Mouse (Mus musculus): ENCODE data around the gene Gm12569. TPM values are rescaled to one million over a fixed set of nuclear protein-coding genes. Genes with fewer than 3 reads are reported as not detected.

The Gm12569 gene
- polyA plus RNA-seq, 1 experiment from 2014 or later = not detected

DNA sequence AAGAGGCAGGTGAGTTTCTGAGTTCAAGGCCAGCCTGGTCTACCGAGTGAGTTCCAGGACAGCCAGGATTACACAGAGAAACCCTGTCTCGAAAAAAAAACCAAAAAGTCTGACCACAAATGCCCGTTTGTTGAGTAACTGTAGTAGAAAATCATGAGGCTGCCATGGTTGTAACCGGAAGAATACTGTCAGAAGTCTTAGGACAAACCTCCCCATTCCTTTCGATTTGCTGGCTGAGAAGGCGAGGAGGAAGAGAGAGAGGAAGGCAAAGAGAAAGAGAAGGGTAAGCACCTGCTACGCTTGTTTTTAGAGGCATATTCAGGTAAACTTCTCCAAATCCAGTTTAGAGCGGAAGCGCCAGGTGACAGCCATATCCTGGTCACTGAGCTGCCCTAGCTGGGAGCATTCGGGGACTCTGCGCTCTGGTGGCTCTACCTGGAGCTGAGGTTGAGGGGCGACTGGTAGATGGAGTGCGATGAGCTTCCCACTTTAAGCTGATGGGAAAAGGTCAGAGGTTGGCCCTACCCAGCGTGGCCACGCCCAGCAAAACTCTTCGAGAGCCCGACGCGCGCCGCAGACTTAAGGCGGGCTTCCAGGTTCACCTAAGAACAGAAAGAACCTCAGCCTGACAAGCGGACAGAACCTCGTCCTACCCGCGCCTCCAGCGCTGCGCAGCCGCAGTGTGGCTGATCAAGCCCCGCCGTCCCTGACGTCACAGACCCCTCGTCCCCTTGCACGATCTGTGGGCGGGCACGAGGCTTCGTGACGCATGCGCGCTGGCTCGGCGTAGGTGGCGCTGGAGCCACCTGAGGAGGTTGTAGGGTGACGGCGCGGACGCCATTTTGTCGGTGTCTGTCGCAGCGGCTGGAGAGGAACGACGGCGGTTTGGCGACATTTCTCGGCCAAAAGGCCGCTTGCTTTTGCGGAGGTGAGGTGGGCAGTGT is 42.3 kb downstream of the Gm12569 start, which contains the start of gene BC049762:
BC049762 (minus strand) TSS at position 705 of the 944 bp plus-strand sequence.
- H3K4me3 ChIP-seq (replicated peaks) = peak within 1 kb of the TSS; percentile 79
- peak within 1 kb of the TSS; percentile 95 for H3K4me2 ChIP-seq
- 4% methylated on average over 57 of the region's 57 CpGs for WGBS (ENCODE audit: insufficient replicate concordance)
- H3K36me3 ChIP-seq (replicated peaks) = peaks cover 14% of the 10 kb centered on the region
- H3K27ac ChIP-seq (replicated peaks) = peak within 1 kb of the TSS; percentile 94
- peaks cover 10% of the 10 kb centered on the region for H3K27me3 ChIP-seq
- peaks cover 42% of the 10 kb centered on the region for H3K4me1 ChIP-seq (replicated peaks)
- H3K9ac ChIP-seq = peak within 1 kb of the TSS; percentile 99
- H3K9me3 ChIP-seq (replicated peaks) = no peaks in the 10 kb centered on the region
- peak; percentile 96 for ATAC-seq (ENCODE audit: insufficient read depth)

DNA sequence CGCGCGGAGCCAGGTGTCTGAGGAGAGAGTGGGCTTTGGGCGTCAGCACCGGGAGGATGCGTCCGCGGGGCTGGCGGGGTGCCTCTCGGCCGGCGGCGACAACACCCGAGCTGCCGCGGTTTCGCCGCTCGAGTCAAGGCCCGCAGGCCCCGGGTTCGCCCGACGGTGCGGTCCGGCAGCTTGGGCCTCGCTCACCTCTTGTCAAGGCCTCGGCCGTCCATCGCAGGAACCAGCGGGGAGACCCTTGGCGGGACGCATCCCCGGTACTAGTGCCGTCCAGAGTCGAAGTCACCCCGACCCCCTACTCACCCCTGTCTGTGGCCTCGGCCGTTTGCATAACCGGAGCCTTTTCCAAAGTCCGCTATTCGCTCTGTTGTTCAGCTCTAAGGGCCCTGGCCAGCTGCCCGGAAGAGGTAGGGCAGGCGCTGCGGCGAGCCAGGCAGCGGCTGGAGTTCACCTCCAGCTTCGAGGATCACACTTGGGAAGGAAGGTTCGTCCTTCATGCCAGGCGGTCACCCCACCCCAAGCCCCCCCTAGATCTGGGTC is 43.1 kb downstream of the Gm12569 start:
- peaks cover 17% of the 10 kb centered on the region for H3K36me3 ChIP-seq (replicated peaks)
- H3K9me3 ChIP-seq (replicated peaks) = no peaks in the 10 kb centered on the region
- H3K4me3 ChIP-seq (replicated peaks) = peak overlapping the region; percentile 79
- peak; percentile 49 for ATAC-seq (ENCODE audit: insufficient read depth)
- H3K4me1 ChIP-seq (replicated peaks) = peaks cover 42% of the 10 kb centered on the region
- peak overlapping the region; percentile 99 for H3K9ac ChIP-seq
- peak overlapping the region; percentile 95 for H3K4me2 ChIP-seq
- H3K27ac ChIP-seq (replicated peaks) = peak overlapping the region; percentile 94
- WGBS (ENCODE audit: insufficient replicate concordance) = under 1% methylated on average over 50 of the region's 50 CpGs
- H3K27me3 ChIP-seq = peaks cover 10% of the 10 kb centered on the region

DNA sequence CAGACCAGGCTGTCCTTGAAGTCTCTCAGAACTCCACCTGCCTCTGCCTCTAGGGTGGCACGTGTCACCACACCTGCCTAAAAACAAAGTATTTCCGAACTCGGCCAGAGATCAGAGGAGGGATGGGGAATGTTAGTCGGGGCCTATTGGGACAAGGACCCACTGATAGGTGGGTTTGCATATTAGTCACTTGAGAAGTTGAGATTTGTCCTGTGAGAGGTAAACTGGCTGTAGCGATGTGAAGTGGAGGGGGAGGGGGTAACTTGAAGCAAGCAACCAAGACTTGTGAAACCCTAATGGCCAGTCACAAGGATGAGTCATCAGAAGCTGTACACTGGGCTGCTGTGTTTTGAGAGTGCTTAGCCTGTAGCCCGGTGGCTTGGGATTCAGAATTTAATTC is 44.1 kb downstream of the Gm12569 start:
- peaks cover 9% of the 10 kb centered on the region for H3K27me3 ChIP-seq
- peak overlapping the region; percentile 95 for H3K4me2 ChIP-seq
- peak overlapping the region; percentile 99 for H3K9ac ChIP-seq
- H3K9me3 ChIP-seq (replicated peaks) = no peaks in the 10 kb centered on the region
- H3K4me3 ChIP-seq (replicated peaks) = peak overlapping the region; percentile 79
- peak overlapping the region; percentile 94 for H3K27ac ChIP-seq (replicated peaks)
- H3K4me1 ChIP-seq (replicated peaks) = peaks cover 42% of the 10 kb centered on the region
- ATAC-seq (ENCODE audit: insufficient read depth) = no peak
- 7% methylated on average over 6 of the region's 6 CpGs for WGBS (ENCODE audit: insufficient replicate concordance)
- H3K36me3 ChIP-seq (replicated peaks) = peaks cover 23% of the 10 kb centered on the region

GRCm38 (mm10) chr11:51265326-51265725 is 45.1 kb downstream of the Gm12569 start:
- H3K9me3 ChIP-seq (replicated peaks) = no peaks in the 10 kb centered on the region
- peak overlapping the region; percentile 95 for H3K4me2 ChIP-seq
- peak overlapping the region; percentile 94; the same call in 1 of the 2 replicates for H3K27ac ChIP-seq (replicated peaks)
- 41% methylated on average over 3 of the region's 3 CpGs for WGBS (ENCODE audit: insufficient replicate concordance)
- H3K27me3 ChIP-seq = no peaks in the 10 kb centered on the region
- H3K9ac ChIP-seq = peak overlapping the region; percentile 99; the same call in 1 of the 2 replicates
- ATAC-seq (ENCODE audit: insufficient read depth) = no peak
- H3K4me3 ChIP-seq (replicated peaks) = peak overlapping the region; percentile 79
- peaks cover 42% of the 10 kb centered on the region for H3K4me1 ChIP-seq (replicated peaks)
- H3K36me3 ChIP-seq (replicated peaks) = peaks cover 31% of the 10 kb centered on the region

DNA sequence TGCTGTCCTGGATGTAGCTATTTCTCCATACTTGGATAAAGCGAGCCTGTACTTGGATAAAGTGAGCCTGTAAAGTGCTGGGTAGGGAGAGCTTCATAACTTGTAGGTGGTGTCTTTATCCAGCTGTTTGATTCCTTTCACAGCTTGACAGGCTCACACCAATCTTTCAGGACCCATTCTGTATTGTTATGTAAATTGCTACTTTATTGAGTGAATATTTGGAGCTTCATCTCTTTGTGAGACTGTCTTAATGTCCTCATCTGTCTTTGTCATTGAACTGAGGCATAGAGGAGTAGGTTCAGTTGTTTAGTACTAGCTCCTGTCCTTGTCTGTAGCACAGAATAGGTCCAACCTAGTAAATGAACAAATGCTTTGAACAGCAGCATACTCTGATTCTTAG is 54.1 kb downstream of the Gm12569 start:
- H3K4me2 ChIP-seq = no peak overlapping the region
- H3K36me3 ChIP-seq (replicated peaks) = peaks cover 87% of the 10 kb centered on the region
- H3K27me3 ChIP-seq = no peaks in the 10 kb centered on the region
- no peak overlapping the region for H3K4me3 ChIP-seq (replicated peaks)
- no peaks in the 10 kb centered on the region for H3K4me1 ChIP-seq (replicated peaks)
- no peak for ATAC-seq (ENCODE audit: insufficient read depth)
- no peak overlapping the region for H3K27ac ChIP-seq (replicated peaks)
- no peak overlapping the region for H3K9ac ChIP-seq
- no peaks in the 10 kb centered on the region for H3K9me3 ChIP-seq (replicated peaks)
- 81% methylated on average over 1 of the region's 1 CpGs for WGBS (ENCODE audit: insufficient replicate concordance)

Other genes starting within 250 kb of the Gm12569 start
- not detected in 2 replicates for gene Olfr1377, start 238.5 kb upstream of the Gm12569 start, polyA plus RNA-seq (2015; fragmentation: Nextera tagmentation; extraction: Ambion mirVana)
- gene Olfr51, start 216.9 kb upstream of the Gm12569 start, polyA plus RNA-seq (2015; fragmentation: Nextera tagmentation; extraction: Ambion mirVana) = not detected in 2 replicates
- gene Olfr54, start 206.2 kb upstream of the Gm12569 start, polyA plus RNA-seq (2015; fragmentation: Nextera tagmentation; extraction: Ambion mirVana) = not detected in 2 replicates
- not detected in 2 replicates for gene Olfr1375, start 172.4 kb upstream of the Gm12569 start, polyA plus RNA-seq (2015; fragmentation: Nextera tagmentation; extraction: Ambion mirVana)
- 1.1 and 1.6 TPM in 2 replicates for gene Zfp354a, start 161.2 kb upstream of the Gm12569 start, polyA plus RNA-seq (2015; fragmentation: Nextera tagmentation; extraction: Ambion mirVana)
- gene Clk4, start 41.3 kb downstream of the Gm12569 start, polyA plus RNA-seq (2015; fragmentation: Nextera tagmentation; extraction: Ambion mirVana) = 49.8 and 56.0 TPM in 2 replicates
- 0.31 and 0.39 TPM in 2 replicates for gene BC049762, start 42.6 kb downstream of the Gm12569 start, polyA plus RNA-seq (2015; fragmentation: Nextera tagmentation; extraction: Ambion mirVana)
- 0.17 and 0.25 TPM in 2 replicates for gene Col23a1, start 69.4 kb downstream of the Gm12569 start, polyA plus RNA-seq (2015; fragmentation: Nextera tagmentation; extraction: Ambion mirVana)

All from liver, embryonic 15.5 days (tissue).